Mouse (Mus musculus) heart, adult 2 months (tissue): Measurements from ENCODE around the gene Acat3. TPM values are rescaled to one million over a fixed set of nuclear protein-coding genes. Genes with fewer than 3 reads are reported as not detected.
A peak's percentile ranks its signal among the peaks of the same experiment; 100 is the strongest.

Experiments used
- DNase-seq, 2 experiments: peaks; one replicate each; pipeline ENCODE4 v3.0.0; 2021
- H3K27ac ChIP-seq: fragments of 200-600 bp; 2 replicates; pipeline ENCODE4 v1.8.1; 2022
- H3K27me3 ChIP-seq: fragments of 200-500 bp; 2 replicates; pipeline ENCODE4 v1.6.1; 2012; ENCODE audit warnings: mild to moderate bottlenecking, low read length, inconsistent platforms, mixed read lengths; ENCODE audit not compliant: control insufficient read depth, insufficient read depth
- H3K36me3 ChIP-seq: fragments of 200-500 bp; 2 replicates; pipeline ENCODE4 v1.6.1; 2012; ENCODE audit warnings: low read length, inconsistent platforms; ENCODE audit not compliant: control insufficient read depth, insufficient read depth
- H3K4me1 ChIP-seq: fragments of 200-500 bp; 2 replicates; pipeline ENCODE4 v1.6.1; 2011; ENCODE audit warnings: low read length; ENCODE audit not compliant: control insufficient read depth, insufficient read depth
- H3K4me3 ChIP-seq: fragments of 200-600 bp; 2 replicates; pipeline ENCODE4 v1.8.1; 2022
- H3K79me2 ChIP-seq: fragments of 200-500 bp; replicated peaks from 2 replicates; pipeline ENCODE4 v1.6.1; 2012; ENCODE audit warnings: mild to moderate bottlenecking, inconsistent platforms, low read length, moderate library complexity, mixed read lengths; ENCODE audit not compliant: control insufficient read depth, insufficient read depth
- H3K9ac ChIP-seq: fragments of 200-500 bp; 2 replicates; pipeline ENCODE4 v1.6.1; 2012; ENCODE audit warnings: low read depth, mild to moderate bottlenecking, control low read depth, inconsistent platforms, low read length, mixed read lengths
- CTCF ChIP-seq: fragments of 200-600 bp; IDR thresholded peaks from 2 replicates; pipeline ENCODE4 v1.8.1; 2022; ENCODE audit warnings: antibody characterized with exemption, mild to moderate bottlenecking, moderate library complexity
- EP300 ChIP-seq: fragments of 200-500 bp; IDR thresholded peaks from 2 replicates; pipeline ENCODE4 v1.6.1; 2011; ENCODE audit warnings: low read depth, low read length, control low read depth; ENCODE audit not compliant: insufficient read depth
- POLR2A ChIP-seq: fragments of 200-500 bp; IDR thresholded peaks from 2 replicates; pipeline ENCODE4 v1.6.1; 2011; ENCODE audit warnings: mild to moderate bottlenecking, low read depth, low read length, control low read depth; ENCODE audit not compliant: insufficient read depth
- WGBS: fragments of 180-500 bp; shearing (Covaris S2); methylation state at CpG from one replicate; pipeline ENCODE4 v1.1.7; 2018; 5-methylcytosine and 5-hydroxymethylcytosine counted together
- intact Hi-C: fragments of 180-260 bp; cut with DNase I; formaldehyde crosslinking; loops from one replicate; pipeline ENCODE4 v1.15.1; 2025
- polyA plus RNA-seq: library from polyadenylated mRNA; depleted of rRNA; stranded (reverse); fragments of >200 nt; gene quantifications from 2 replicates; pipeline ENCODE4 v1.2.3, GENCODE M21; 2012; rRNA removed
- total RNA-seq, 2 experiments: library from RNA; stranded (reverse); gene quantifications; 2 replicates each; pipeline ENCODE4 v1.2.3; 2021

The Acat3 gene
- total and polyA plus RNA-seq, 3 experiments: 0.33 TPM; not detected in 2

DNA sequence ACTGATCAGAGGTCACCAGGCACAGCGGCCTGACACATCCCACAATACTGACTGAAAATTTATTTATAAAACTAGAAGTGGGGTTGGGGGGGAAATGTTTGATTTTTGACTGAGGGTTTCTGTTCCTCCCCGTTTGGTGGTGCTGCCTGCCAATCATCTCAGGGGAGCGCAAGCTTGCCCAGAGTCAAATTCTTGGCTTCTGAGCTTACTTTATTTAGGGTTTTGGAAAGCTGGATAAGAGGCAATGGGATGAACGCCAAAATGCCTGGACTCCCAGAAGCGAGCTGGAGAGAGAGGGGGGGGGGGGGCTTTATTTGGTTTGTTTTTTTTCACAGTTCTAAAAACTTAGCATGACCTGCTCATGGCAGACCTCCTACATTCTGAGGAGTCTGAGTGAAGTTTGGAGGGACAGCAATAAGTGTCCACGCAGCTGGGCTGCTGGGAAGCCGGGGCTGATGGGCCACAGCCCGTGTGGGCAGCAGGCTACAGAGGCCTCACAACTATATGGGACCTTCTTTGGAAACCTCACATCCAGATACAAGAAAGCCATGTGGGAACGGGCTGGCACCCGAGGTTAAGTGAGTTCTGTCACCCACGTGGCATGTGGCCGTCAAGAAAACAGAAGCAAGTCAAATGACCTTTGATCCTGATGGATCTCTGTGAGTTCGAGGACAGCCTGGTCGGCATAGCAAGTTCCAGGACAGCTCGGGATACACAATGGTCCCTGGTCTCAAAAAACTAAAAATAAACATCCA is 53.2 kb downstream of the Acat3 start:
- TF ChIP-seq EP300 (no peak), POLR2A (no peak), CTCF (no peak)
- H3K79me2 ChIP-seq: no peaks in the 10 kb centered on the region
- WGBS: 45% methylated on average over 15 of the region's 15 CpGs
- H3K27me3 ChIP-seq: no peaks in the 10 kb centered on the region
- peaks cover 1% of the 10 kb centered on the region; the same call in 1 of the 2 replicates for H3K4me1 ChIP-seq
- DNase-seq: peak in 1 of 2 experiments; percentile 43
- no peak overlapping the region for H3K9ac ChIP-seq
- peak overlapping the region; percentile 60 for H3K27ac ChIP-seq
- H3K36me3 ChIP-seq: no peaks in the 10 kb centered on the region
- no peak overlapping the region for H3K4me3 ChIP-seq
- intact Hi-C loops: no loop called here

GRCm38 (mm10) chr17:12886620-12887019 is 53.8 kb downstream of the Acat3 start:
- H3K4me1 ChIP-seq: peaks cover 1% of the 10 kb centered on the region; the same call in 1 of the 2 replicates
- intact Hi-C loops: no loop called here
- H3K27ac ChIP-seq: peak overlapping the region; percentile 55
- no peak for DNase-seq
- no peaks in the 10 kb centered on the region for H3K36me3 ChIP-seq
- no peaks in the 10 kb centered on the region for H3K27me3 ChIP-seq
- 40% methylated on average over 6 of the region's 6 CpGs for WGBS
- H3K79me2 ChIP-seq: no peaks in the 10 kb centered on the region
- H3K9ac ChIP-seq: no peak overlapping the region
- TF ChIP-seq CTCF: peak; percentile 12; the same call in 1 of the 2 replicates
- TF ChIP-seq EP300: no peak
- no peak overlapping the region for H3K4me3 ChIP-seq

GRCm38 (mm10) chr17:12881216-12881615 is 59.2 kb downstream of the Acat3 start:
- no peak for TF ChIP-seq EP300
- TF ChIP-seq CTCF: peak; percentile 32; the same call in 1 of the 2 replicates
- H3K79me2 ChIP-seq: no peaks in the 10 kb centered on the region
- intact Hi-C loops: loop anchor here (2.0 to 5.0 kb wide), 2 partner anchors 116 to 131 kb away; no protein-coding TSS in a partner anchor
- H3K4me1 ChIP-seq: peaks cover 2% of the 10 kb centered on the region; the same call in 1 of the 2 replicates
- H3K27me3 ChIP-seq: no peaks in the 10 kb centered on the region
- no peak overlapping the region for H3K9ac ChIP-seq
- 75% methylated on average over 1 of the region's 1 CpGs for WGBS
- no peaks in the 10 kb centered on the region for H3K36me3 ChIP-seq
- DNase-seq: no peak
- no peak overlapping the region for H3K27ac ChIP-seq
- H3K4me3 ChIP-seq: no peak overlapping the region

DNA sequence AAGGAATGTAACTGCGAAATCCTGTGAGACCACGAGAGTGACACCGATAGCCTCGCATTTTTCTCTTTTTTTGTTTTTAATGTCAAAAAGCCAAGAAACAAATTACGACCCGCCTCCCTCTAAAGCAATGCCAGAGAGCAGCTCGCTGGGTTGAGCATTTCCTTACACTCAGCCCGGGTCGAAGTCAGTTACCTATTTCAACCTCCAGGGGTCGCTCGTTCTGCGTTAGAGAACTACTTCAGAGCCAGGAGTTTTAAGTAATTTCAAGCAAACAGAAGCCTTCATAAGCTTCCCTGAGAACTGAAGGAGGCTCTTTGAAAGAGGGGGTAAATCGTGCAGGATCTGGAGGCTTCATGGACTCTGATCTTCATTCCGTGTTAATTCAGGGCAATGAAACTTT is 60.2 kb downstream of the Acat3 start:
- intact Hi-C loops: loop anchor here (2.0 to 5.0 kb wide), 2 partner anchors 117 to 132 kb away; no protein-coding TSS in a partner anchor
- Histone ChIP-seq H3K9ac (peak overlapping the region; percentile 37; the same call in 1 of the 2 replicates), H3K36me3 (no peaks in the 10 kb centered on the region), H3K4me3 (peak overlapping the region; percentile 20; the same call in 1 of the 2 replicates), H3K4me1 (peaks cover 2% of the 10 kb centered on the region; the same call in 1 of the 2 replicates), H3K27me3 (no peaks in the 10 kb centered on the region), H3K79me2 (no peaks in the 10 kb centered on the region), H3K27ac (peak overlapping the region; percentile 36; the same call in 1 of the 2 replicates)
- 2% methylated on average over 14 of the region's 14 CpGs for WGBS
- TF ChIP-seq EP300: 0 out of 2 replicates have a peak, but pooled peaks have one; percentile 22
- peak; percentile 90 for TF ChIP-seq CTCF
- no peak for TF ChIP-seq POLR2A
- DNase-seq: peak; percentile 75 to 79

DNA sequence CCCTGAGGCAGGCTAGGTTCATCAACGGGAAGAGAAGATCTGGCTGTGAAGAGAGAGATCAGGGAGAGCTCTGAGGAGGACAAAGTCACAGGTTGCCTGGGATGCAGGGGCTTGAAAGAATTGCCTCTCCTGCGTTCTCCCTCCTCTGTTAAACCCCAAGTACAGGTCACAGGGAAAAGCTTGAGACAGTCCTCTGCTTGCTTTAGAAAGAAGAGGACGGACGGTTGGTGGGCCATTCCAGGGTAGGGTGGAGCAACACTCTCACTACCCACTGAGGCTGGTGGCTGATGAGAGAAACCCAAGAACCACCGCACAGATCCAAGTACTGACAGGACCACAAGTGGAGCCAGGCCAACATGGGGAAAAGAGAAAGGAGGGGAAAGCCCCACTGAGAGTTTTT is 64.7 kb downstream of the Acat3 start, which contains the start of gene Mrgprh:
Mrgprh (plus strand) TSS at position 301 of the 400 bp plus-strand sequence.
- H3K27ac ChIP-seq: no peak within 1 kb of the TSS
- no peaks in the 10 kb centered on the region for H3K27me3 ChIP-seq
- 82% methylated on average over 5 of the region's 5 CpGs for WGBS
- H3K4me1 ChIP-seq: 0 out of 2 replicates have a peak, but pooled peaks cover 1% of the 10 kb centered on the region
- TF ChIP-seq EP300 (no peak), CTCF (no peak), POLR2A (no peak)
- intact Hi-C loops: no loop called here
- H3K36me3 ChIP-seq: no peaks in the 10 kb centered on the region
- H3K79me2 ChIP-seq: no peaks in the 10 kb centered on the region
- no peak within 1 kb of the TSS for H3K9ac ChIP-seq
- no peak within 1 kb of the TSS for H3K4me3 ChIP-seq
- DNase-seq: no peak

Other genes starting within 250 kb of the Acat3 start
- 100 to 1,000 TPM in 1 of 2 experiments, 10 to 100 TPM in 1; 98.9 to 116 TPM for gene Igf2r, start 170.9 kb downstream of the Acat3 start, total RNA-seq
- 34.0 and 53.7 TPM in 2 replicates for gene Igf2r, start 170.9 kb downstream of the Acat3 start, polyA plus RNA-seq
- gene Mas1, start 72.5 kb downstream of the Acat3 start, total RNA-seq: 1 to 10 TPM in 1 of 2 experiments, under 1 TPM in 1; 0.68 to 1.6 TPM
- gene Mas1, start 72.5 kb downstream of the Acat3 start, polyA plus RNA-seq: 1.0 and 4.6 TPM in 2 replicates
- gene Mrgprh, start 64.6 kb downstream of the Acat3 start, total RNA-seq: 1 to 10 TPM; 5.6 to 5.7 TPM
- 9.2 and 17.1 TPM in 2 replicates for gene Mrgprh, start 64.6 kb downstream of the Acat3 start, polyA plus RNA-seq
- gene Pnldc1, start 30.4 kb downstream of the Acat3 start, total RNA-seq: under 1 TPM; 0.42 to 0.93 TPM
- 1.6 and 1.9 TPM in 2 replicates for gene Pnldc1, start 30.4 kb downstream of the Acat3 start, polyA plus RNA-seq
- gene Tcp1, start 24.9 kb downstream of the Acat3 start, total RNA-seq: 100 to 1,000 TPM; 176 to 196 TPM
- 68.6 and 134 TPM in 2 replicates for gene Tcp1, start 24.9 kb downstream of the Acat3 start, polyA plus RNA-seq
- gene Mrpl18, start 24.3 kb downstream of the Acat3 start, total RNA-seq: 100 to 1,000 TPM; 151 to 160 TPM
- gene Mrpl18, start 24.3 kb downstream of the Acat3 start, polyA plus RNA-seq: 65.1 and 78.1 TPM in 2 replicates
- 1 to 10 TPM; 5.7 to 6.9 TPM for gene Acat2, start 20.1 kb upstream of the Acat3 start, total RNA-seq
- gene Acat2, start 20.1 kb upstream of the Acat3 start, polyA plus RNA-seq: 6.5 and 6.6 TPM in 2 replicates
- gene Wtap, start 53.6 kb upstream of the Acat3 start, total RNA-seq: 10 to 100 TPM; 30.7 to 34.0 TPM
- 12.3 and 24.2 TPM in 2 replicates for gene Wtap, start 53.6 kb upstream of the Acat3 start, polyA plus RNA-seq
- 1,000 to 10,000 TPM in 1 of 2 experiments, 100 to 1,000 TPM in 1; 961 to 1,111 TPM for gene Sod2, start 66.2 kb upstream of the Acat3 start, total RNA-seq
- 895 and 1,105 TPM in 2 replicates for gene Sod2, start 66.2 kb upstream of the Acat3 start, polyA plus RNA-seq
- gene Gpr31b, start 111.7 kb upstream of the Acat3 start, total RNA-seq: under 1 TPM in 1 of 2 experiments, not detected in 1; 0.32 TPM
- gene Gpr31b, start 111.7 kb upstream of the Acat3 start, polyA plus RNA-seq: 0.31 TPM in 1 of 2 replicates, not detected in the other
- gene Tcp10b, start 120.5 kb upstream of the Acat3 start, total RNA-seq: not detected
- 0.06 and 0.09 TPM in 2 replicates for gene Tcp10b, start 120.5 kb upstream of the Acat3 start, polyA plus RNA-seq
- gene Unc93a, start 191.2 kb upstream of the Acat3 start, total RNA-seq: not detected
- 0.06 TPM in 1 of 2 replicates, not detected in the other for gene Unc93a, start 191.2 kb upstream of the Acat3 start, polyA plus RNA-seq